Mouse (Mus musculus) stomach, adult 2 months (tissue): ENCODE measurements around the gene Cd200r2. TPM values are rescaled to one million over a fixed set of nuclear protein-coding genes. Genes with fewer than 3 reads are reported as not detected.

Experiments
- polyA plus RNA-seq: library from polyadenylated mRNA; depleted of rRNA; stranded (reverse); fragments of >200 nt; gene quantifications from 2 replicates; pipeline ENCODE4 v1.2.3, GENCODE M21; 2012; rRNA removed

Cd200r2 gene
- not detected in 2 replicates for polyA plus RNA-seq

GRCm38 (mm10) chr16:44866797-44867196 lies at the start of gene Cd200r2:
TSS of gene Cd200r2 (plus strand) at chr16:44867097.

GRCm38 (mm10) chr16:44943468-44943867 lies 76.6 kb downstream of the Cd200r2 start, which contains the start of gene Cd200r3:
TSS of gene Cd200r3 (plus strand) at chr16:44943678.

Other genes starting within 250 kb of the Cd200r2 start
- 0.90 and 2.2 TPM in 2 replicates for gene Nepro, start 142.8 kb upstream of the Cd200r2 start, polyA plus RNA-seq
- gene Gtpbp8, start 120.7 kb upstream of the Cd200r2 start, polyA plus RNA-seq: 2.8 and 3.8 TPM in 2 replicates
- 0.16 and 0.28 TPM in 2 replicates for gene Cd200r1, start 101.4 kb upstream of the Cd200r2 start, polyA plus RNA-seq
- 0.16 and 0.28 TPM in 2 replicates for gene Cd200r4, start 55.4 kb upstream of the Cd200r2 start, polyA plus RNA-seq
- 0.30 TPM in 1 of 2 replicates, not detected in the other for gene Cd200r3, start 76.6 kb downstream of the Cd200r2 start, polyA plus RNA-seq
- 12.3 and 12.8 TPM in 2 replicates for gene Ccdc80, start 226.3 kb downstream of the Cd200r2 start, polyA plus RNA-seq